Mouse (Mus musculus) heart, postnatal 10 days (tissue): ENCODE results near the gene Mmrn2. TPM values are rescaled to one million over a fixed set of nuclear protein-coding genes. Genes with fewer than 3 reads are reported as not detected.

Experiments used
- DNase-seq, 2 experiments: peaks; one replicate each; pipeline ENCODE4 v3.0.0; 2021
- intact Hi-C: fragments of 180-260 bp; cut with DNase I; formaldehyde crosslinking; loops from one replicate; pipeline ENCODE4 v1.15.1; 2025
- total RNA-seq, 2 experiments: library from RNA; stranded (reverse); gene quantifications; 2 replicates each; pipeline ENCODE4 v1.2.3; 2021

Mmrn2 gene
- total RNA-seq, 2 experiments from 2014 or later = 43.8 to 50.9 TPM

GRCm38 (mm10) chr14:34450451-34450850, 75.2 kb downstream of the Mmrn2 start:
- intact Hi-C loops = loop anchor here (2.0 kb wide), 1 partner anchor 14 kb away; no protein-coding TSS in a partner anchor
- DNase-seq = no peak

GRCm38 (mm10) chr14:34451872-34452271, 76.6 kb downstream of the Mmrn2 start:
- intact Hi-C loops = loop anchor here (2.0 kb wide), 1 partner anchor 15 kb away; no protein-coding TSS in a partner anchor

GRCm38 (mm10) chr14:34453648-34454047, 78.4 kb downstream of the Mmrn2 start:
- no peak for DNase-seq
- intact Hi-C loops = no loop called here

More at GRCm38 (mm10) chr14:34451872-34452271, 76.6 kb downstream of the Mmrn2 start:
- DNase-seq = no peak

Other genes starting within 250 kb of the Mmrn2 start
- gene Npy4r, start 223.0 kb upstream of the Mmrn2 start, total RNA-seq = under 1 TPM; 0.12 TPM
- gene Gprin2, start 173.8 kb upstream of the Mmrn2 start, total RNA-seq = under 1 TPM; 0.17 to 0.34 TPM
- 1 to 10 TPM; 1.3 to 1.6 TPM for gene Syt15, start 155.9 kb upstream of the Mmrn2 start, total RNA-seq
- gene Shld2, start 65.0 kb upstream of the Mmrn2 start, total RNA-seq = 1 to 10 TPM; 7.4 to 7.7 TPM
- 100 to 1,000 TPM; 130 to 141 TPM for gene Glud1, start 64.7 kb upstream of the Mmrn2 start, total RNA-seq
- gene Fam25c, start 20.0 kb upstream of the Mmrn2 start, total RNA-seq = not detected
- gene Sncg, start 676 bp upstream of the Mmrn2 start, total RNA-seq = 1 to 10 TPM; 3.4 to 3.7 TPM
- 100 to 1,000 TPM in 1 of 2 experiments, 10 to 100 TPM in 1; 83.2 to 115 TPM for gene Bmpr1a, start 127.9 kb downstream of the Mmrn2 start, total RNA-seq
- gene 9230112D13Rik, start 147.3 kb downstream of the Mmrn2 start, total RNA-seq = not detected
- 100 to 1,000 TPM; 879 to 920 TPM for gene Ldb3, start 213.2 kb downstream of the Mmrn2 start, total RNA-seq
- gene Opn4, start 224.7 kb downstream of the Mmrn2 start, total RNA-seq = 1 to 10 TPM; 2.0 to 2.3 TPM